Mouse (Mus musculus) hindbrain, embryonic 15.5 days (tissue): ENCODE measurements at regions not wholly inside any gene's neighbourhood (a gene's known extent, or its start where the extent isn't known, plus 50 kb on each side); places are given as distances from the start of the nearest gene placed in this dataset.

ENCODE experiments used
- ATAC-seq: fragments of 200-750 bp; cut with Nextera tagmentation; 2 replicates; pipeline ENCODE4 v1.8.0; 2017; ENCODE audit warnings: low read depth, moderate number of reproducible peaks, moderate TSS enrichment; ENCODE audit not compliant: low FRiP score
- H3K27ac ChIP-seq: fragments of 300-500 bp; sonication (generic); replicated peaks from 2 replicates; pipeline ENCODE4 v1.5.1; 2015; ENCODE audit warnings: mild to moderate bottlenecking, inconsistent platforms
- H3K27me3 ChIP-seq: fragments of 300-500 bp; sonication (generic); 2 replicates; pipeline ENCODE4 v1.6.1; 2015; ENCODE audit warnings: control low read depth, inconsistent platforms
- H3K36me3 ChIP-seq: fragments of 300-500 bp; sonication (generic); 2 replicates; pipeline ENCODE4 v1.6.1; 2015; ENCODE audit warnings: control low read depth, inconsistent platforms
- H3K4me1 ChIP-seq: fragments of 300-500 bp; sonication (generic); replicated peaks from 2 replicates; pipeline ENCODE4 v1.6.1; 2015; ENCODE audit warnings: control low read depth, inconsistent platforms
- H3K4me2 ChIP-seq: fragments of 300-500 bp; sonication (generic); 2 replicates; pipeline ENCODE4 v1.6.1; 2015; ENCODE audit warnings: moderate library complexity, mild to moderate bottlenecking, inconsistent platforms
- H3K4me3 ChIP-seq: fragments of 300-500 bp; sonication (generic); 2 replicates; pipeline ENCODE4 v1.5.1; 2015; ENCODE audit warnings: mild to moderate bottlenecking, inconsistent platforms
- H3K9ac ChIP-seq: fragments of 300-500 bp; sonication (generic); 2 replicates; pipeline ENCODE4 v1.6.1; 2015; ENCODE audit warnings: inconsistent platforms
- H3K9me3 ChIP-seq: fragments of 300-500 bp; sonication (generic); 2 replicates; pipeline ENCODE4 v1.6.1; 2016; ENCODE audit warnings: control low read depth, inconsistent platforms
- WGBS: fragments of 180-500 bp; shearing (Covaris S2); methylation state at CpG from one replicate; pipeline ENCODE4 v1.1.7; 2015; 5-methylcytosine and 5-hydroxymethylcytosine counted together

DNA sequence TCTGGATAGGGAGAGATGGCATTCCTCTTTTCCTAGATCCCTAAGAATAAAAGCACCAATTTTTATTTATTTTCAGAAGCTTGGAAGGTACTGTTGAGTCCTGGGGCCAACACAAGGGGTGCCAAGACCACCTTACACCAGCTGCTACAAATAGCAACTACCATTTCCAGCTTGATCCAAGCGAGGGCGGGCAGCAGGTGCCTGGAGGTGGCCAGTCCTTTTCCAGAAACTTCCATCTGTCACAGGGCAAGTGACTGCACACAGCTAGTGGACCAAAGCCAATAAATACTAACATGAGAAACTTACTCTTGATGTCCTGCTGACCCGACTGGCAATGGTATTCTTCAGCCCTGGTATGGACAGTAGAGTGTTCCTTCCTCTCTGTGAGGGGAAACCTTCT, 80.0 kb upstream of the Tmc1 start:
- WGBS: 83% methylated on average over 3 of the region's 3 CpGs

DNA sequence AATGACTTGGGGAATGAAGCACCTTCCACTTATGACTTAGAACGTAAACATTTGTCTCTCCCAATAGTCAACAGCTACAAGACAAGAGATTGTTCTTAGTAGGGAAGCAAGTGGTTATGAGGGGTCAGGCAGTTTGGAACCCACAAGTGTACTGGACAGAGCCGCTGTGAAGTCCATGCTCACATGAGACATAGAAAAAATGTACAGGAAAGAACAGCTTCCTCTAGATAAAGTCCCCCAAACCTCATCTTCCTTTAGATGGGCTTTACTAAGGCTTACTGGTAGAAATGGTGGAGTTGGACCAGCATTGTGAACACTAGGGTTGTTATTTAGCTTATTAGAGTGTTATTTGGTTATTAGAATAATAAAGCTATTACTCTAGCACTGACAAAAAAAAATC, 78.6 kb upstream of the Tmc1 start:
- Histone ChIP-seq H3K4me1 (peaks cover 7% of the 10 kb centered on the region), H3K9ac (no peak overlapping the region), H3K4me2 (no peak overlapping the region), H3K4me3 (no peak overlapping the region), H3K9me3 (no peaks in the 10 kb centered on the region), H3K36me3 (no peaks in the 10 kb centered on the region), H3K27me3 (no peaks in the 10 kb centered on the region), H3K27ac (no peak overlapping the region)
- no peak for ATAC-seq
- WGBS: 87% methylated on average over 2 of the region's 2 CpGs

More for the DNA sequence above, 80.0 kb upstream of the Tmc1 start:
- H3K36me3 ChIP-seq: no peaks in the 10 kb centered on the region
- peaks cover 7% of the 10 kb centered on the region for H3K4me1 ChIP-seq
- H3K4me3 ChIP-seq: no peak overlapping the region
- H3K27ac ChIP-seq: no peak overlapping the region
- H3K27me3 ChIP-seq: no peaks in the 10 kb centered on the region
- H3K4me2 ChIP-seq: no peak overlapping the region
- H3K9ac ChIP-seq: no peak overlapping the region
- no peaks in the 10 kb centered on the region for H3K9me3 ChIP-seq
- no peak for ATAC-seq

DNA sequence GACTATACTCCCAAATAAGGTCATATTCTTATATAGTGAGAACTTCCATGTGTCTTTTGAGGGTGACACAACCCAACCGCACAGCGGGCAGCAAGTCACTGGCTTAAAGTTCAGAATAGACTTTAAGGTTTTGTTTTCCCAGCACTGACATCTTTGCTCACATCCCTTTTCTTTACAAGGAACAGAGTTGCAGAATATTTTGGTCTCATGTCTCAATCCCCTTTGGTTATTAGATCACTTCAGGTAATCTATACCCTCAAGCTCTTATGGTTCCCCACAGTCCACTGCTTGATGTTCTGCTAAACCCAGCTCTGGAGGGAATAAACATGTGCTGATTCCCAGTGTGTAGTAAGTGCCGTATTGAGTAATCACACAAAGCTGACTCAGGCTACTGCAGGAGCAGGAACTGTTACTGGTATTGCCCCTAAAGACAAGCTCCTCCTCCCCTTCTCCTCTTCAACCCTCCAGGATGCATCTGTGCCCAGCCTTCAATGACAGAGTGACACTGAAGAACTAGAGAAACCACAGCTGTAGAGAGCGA, 77.8 kb upstream of the Tmc1 start:
- no peak for ATAC-seq
- no peak overlapping the region for H3K4me2 ChIP-seq
- peaks cover 4% of the 10 kb centered on the region for H3K4me1 ChIP-seq
- no peak overlapping the region for H3K27ac ChIP-seq
- no peaks in the 10 kb centered on the region for H3K36me3 ChIP-seq
- 85% methylated on average over 4 of the region's 4 CpGs for WGBS
- H3K4me3 ChIP-seq: no peak overlapping the region
- no peaks in the 10 kb centered on the region for H3K27me3 ChIP-seq
- H3K9ac ChIP-seq: no peak overlapping the region
- no peaks in the 10 kb centered on the region for H3K9me3 ChIP-seq

DNA sequence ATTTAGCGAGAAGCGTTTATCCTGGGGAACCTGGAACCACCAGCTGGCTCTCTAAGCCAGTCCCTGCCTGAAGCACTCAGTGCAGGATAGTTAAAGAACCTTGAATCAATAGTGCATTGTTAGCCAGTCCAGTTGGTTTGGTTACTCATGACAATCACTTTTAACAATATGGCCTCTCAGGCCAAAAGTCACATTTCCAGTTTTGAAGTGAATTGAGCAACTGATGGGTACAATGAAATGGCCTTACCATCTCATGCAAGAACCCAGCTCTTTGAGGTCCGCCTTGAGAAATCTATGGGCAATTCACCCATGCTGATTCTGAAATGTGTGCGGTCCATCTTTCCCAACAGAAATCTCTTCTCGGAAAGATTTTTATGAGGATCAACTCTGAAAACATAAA, 77.0 kb upstream of the Tmc1 start:
- H3K27me3 ChIP-seq: no peaks in the 10 kb centered on the region
- no peak overlapping the region for H3K27ac ChIP-seq
- WGBS: 79% methylated on average over 5 of the region's 5 CpGs
- no peak for ATAC-seq
- H3K9me3 ChIP-seq: no peaks in the 10 kb centered on the region
- no peak overlapping the region for H3K4me2 ChIP-seq
- no peaks in the 10 kb centered on the region for H3K4me1 ChIP-seq
- no peak overlapping the region for H3K9ac ChIP-seq
- H3K4me3 ChIP-seq: no peak overlapping the region
- no peaks in the 10 kb centered on the region for H3K36me3 ChIP-seq

DNA sequence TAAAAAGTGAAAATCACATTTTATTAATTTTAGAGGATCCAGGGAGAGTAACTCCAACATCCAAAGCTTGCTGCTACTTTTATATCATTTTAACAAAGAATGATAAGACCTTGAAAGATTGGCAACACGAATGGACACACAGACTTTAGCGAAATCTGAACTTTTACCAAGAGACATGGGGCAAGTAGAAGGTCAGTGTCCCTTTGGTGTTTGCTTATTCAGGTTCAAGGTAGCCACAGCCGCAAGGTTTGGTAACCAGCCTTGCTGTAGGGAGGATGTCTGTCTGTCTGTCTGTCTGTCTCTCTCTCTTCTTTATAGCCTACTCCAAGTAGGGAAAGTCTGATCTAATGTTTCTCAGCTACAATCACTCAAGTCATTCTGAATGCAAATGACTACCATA, 75.0 kb upstream of the Tmc1 start:
- no peak overlapping the region for H3K4me2 ChIP-seq
- no peaks in the 10 kb centered on the region for H3K4me1 ChIP-seq
- no peaks in the 10 kb centered on the region for H3K9me3 ChIP-seq
- H3K9ac ChIP-seq: no peak overlapping the region
- H3K4me3 ChIP-seq: no peak overlapping the region
- H3K27me3 ChIP-seq: no peaks in the 10 kb centered on the region
- 95% methylated on average over 3 of the region's 3 CpGs for WGBS
- no peaks in the 10 kb centered on the region for H3K36me3 ChIP-seq
- no peak for ATAC-seq
- no peak overlapping the region for H3K27ac ChIP-seq

DNA sequence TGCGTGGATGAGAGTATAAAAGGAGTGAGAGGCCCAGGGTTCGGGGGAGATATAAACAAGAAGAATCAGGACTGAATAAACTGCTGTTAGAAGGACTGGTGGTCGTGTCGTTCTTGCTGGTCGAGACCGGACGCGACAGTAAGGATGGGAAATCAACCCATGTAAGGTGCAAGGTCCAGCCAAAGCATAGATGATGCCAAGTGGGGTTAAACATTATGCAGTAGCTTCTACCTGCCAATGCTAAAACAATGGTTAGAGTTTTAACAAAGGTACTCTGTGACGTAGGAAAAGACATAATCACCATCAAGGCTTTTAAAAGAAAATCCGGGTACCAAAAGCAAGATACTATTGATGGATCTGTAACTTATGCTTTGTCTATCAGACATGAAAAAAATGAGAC, 58.4 kb upstream of the Tmc1 start:
- Histone ChIP-seq H3K27me3 (no peaks in the 10 kb centered on the region), H3K4me2 (no peak overlapping the region), H3K4me1 (no peaks in the 10 kb centered on the region), H3K36me3 (no peaks in the 10 kb centered on the region), H3K9ac (no peak overlapping the region), H3K27ac (no peak overlapping the region), H3K4me3 (no peak overlapping the region), H3K9me3 (no peaks in the 10 kb centered on the region)
- no peak for ATAC-seq
- 86% methylated on average over 8 of the region's 10 CpGs for WGBS

DNA sequence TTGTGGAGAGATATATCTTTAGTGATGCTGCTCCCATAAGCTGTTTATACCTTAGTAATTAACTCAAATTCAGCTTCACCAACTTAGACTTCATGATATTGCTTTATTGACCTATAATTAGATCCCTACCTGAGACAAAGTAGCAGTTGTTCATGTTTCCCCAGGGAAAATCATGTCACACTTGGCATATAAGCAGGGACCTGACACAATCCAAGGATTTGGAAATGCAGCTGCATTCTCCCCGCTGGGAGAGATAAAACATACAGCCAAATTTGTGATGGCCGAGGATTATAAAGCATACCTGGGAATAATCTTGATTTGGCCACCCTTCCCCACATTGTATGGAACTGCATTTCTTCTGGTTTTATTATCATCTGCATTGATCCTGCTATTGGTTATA, 55.6 kb upstream of the Tmc1 start:
- 92% methylated on average over 2 of the region's 2 CpGs for WGBS
- no peak overlapping the region for H3K4me3 ChIP-seq
- no peak for ATAC-seq

DNA sequence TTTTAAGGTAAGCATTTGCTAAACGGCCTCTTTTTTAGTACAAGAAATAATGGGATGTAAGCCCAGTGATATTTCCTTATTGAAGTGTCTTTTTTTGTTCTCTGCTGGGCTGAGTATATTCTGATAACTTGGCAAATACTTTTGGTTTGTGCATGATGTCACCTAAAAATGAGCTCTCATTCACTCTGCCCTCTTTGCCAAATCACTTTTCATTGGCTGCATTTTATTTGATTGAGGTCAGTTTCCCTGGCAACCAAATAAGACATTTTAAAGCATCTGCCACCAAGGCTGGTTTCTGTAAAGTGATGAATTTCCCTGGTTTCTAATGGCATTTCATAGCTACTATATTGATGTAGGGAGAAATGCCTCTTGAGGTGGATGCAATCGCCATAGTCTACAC, 50.4 kb upstream of the Tmc1 start:
- no peak overlapping the region for H3K4me3 ChIP-seq
- H3K36me3 ChIP-seq: no peaks in the 10 kb centered on the region
- no peaks in the 10 kb centered on the region for H3K9me3 ChIP-seq
- H3K4me1 ChIP-seq: no peaks in the 10 kb centered on the region
- no peak overlapping the region for H3K9ac ChIP-seq
- ATAC-seq: no peak
- H3K4me2 ChIP-seq: no peak overlapping the region
- no peak overlapping the region for H3K27ac ChIP-seq
- 72% methylated on average over 2 of the region's 2 CpGs for WGBS
- no peaks in the 10 kb centered on the region for H3K27me3 ChIP-seq

More for the DNA sequence above, 55.6 kb upstream of the Tmc1 start:
- Histone ChIP-seq H3K27ac (no peak overlapping the region), H3K9me3 (no peaks in the 10 kb centered on the region), H3K36me3 (no peaks in the 10 kb centered on the region), H3K4me1 (no peaks in the 10 kb centered on the region), H3K9ac (no peak overlapping the region), H3K27me3 (no peaks in the 10 kb centered on the region), H3K4me2 (no peak overlapping the region)
